Mouse (Mus musculus): ENCODE measurements around the gene Mgarp.

- no peak for TF ChIP-seq CTCF (IDR thresholded peaks at IDR 0.05; ENCODE audit: low read depth)
- peak; percentile 84 for TF ChIP-seq EP300 (IDR thresholded peaks at IDR 0.05; ENCODE audit: low read depth)
Measured at GRCm38 (mm10) chr3:51388904-51389303, 7.6 kb downstream of the Mgarp start.

Data from liver, postnatal 0 days (tissue).